Mouse (Mus musculus): ENCODE data around the gene Ubn2.
"Not testable (repeated sequence)": the region's sequence is repeated elsewhere in the genome, so short reads cannot be mapped to it uniquely, and the experiment has no call there.

Gene Ubn2

GRCm38 (mm10) chr6:38533428-38534405 lies 100.0 kb downstream of the Ubn2 start, which contains the start of gene Fmc1:
TSS of gene Fmc1 (plus strand) at chr6:38533502.
- in situ Hi-C loops (cut with MboI, MseI) = no loop called here

- in situ Hi-C loops (cut with MboI, MseI) = no loop called here
Observed at GRCm38 (mm10) chr6:38534640-38535365, 101.1 kb downstream of the Ubn2 start.

GRCm38 (mm10) chr6:38535366-38535690 lies 101.6 kb downstream of the Ubn2 start:
- in situ Hi-C loops (cut with MboI, MseI) = no loop called here

DNA sequence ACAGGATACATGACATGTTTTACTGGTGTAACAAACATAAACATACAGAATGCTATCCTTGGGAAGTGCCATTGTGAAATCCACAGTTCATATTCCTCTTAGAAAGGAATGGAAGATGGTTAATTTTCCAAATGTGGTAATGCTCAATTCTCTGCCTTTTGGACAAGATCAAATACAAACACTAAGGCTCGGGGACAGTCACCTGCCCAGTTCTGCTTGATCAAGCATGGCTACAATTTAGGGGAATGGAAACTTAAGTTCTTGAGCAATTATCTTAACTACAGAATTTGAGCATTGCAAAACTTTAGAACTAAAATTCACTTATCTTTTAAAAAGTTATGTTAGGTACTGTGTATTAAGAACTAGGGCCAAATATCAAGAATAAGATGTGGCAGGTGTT lies 102.0 kb downstream of the Ubn2 start:
- in situ Hi-C loops (cut with MboI, MseI) = no loop called here

- in situ Hi-C loops (cut with MboI, MseI) = not testable (repeated sequence)
Observed at GRCm38 (mm10) chr6:38544141-38544540, 110.4 kb downstream of the Ubn2 start.

- in situ Hi-C loops (cut with MboI, MseI) = not testable (repeated sequence)
Observed at GRCm38 (mm10) chr6:38547005-38547404, 113.3 kb downstream of the Ubn2 start.

DNA sequence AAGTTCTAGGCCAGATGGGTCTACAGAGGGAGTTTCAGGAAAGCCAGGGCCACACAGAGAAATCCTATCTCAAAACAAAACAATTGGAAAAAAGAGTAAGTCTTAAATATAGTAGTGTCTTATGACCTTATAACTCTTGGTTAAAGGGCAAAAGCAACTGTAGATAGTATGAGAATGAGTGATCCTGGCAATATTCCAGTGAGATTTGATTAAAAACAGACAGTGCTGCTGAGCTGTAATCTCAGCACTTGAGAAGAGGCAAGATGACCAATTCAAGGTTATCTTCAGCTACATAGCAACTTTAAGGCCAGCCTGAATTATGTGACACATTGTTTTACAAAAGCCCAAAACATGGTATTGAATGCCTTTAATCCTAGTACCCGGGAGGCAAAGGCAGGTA lies 114.0 kb downstream of the Ubn2 start:
- in situ Hi-C loops (cut with MboI, MseI) = no loop called here

GRCm38 (mm10) chr6:38548595-38548994 lies 114.8 kb downstream of the Ubn2 start:
- in situ Hi-C loops (cut with MboI, MseI) = not testable (repeated sequence)

GRCm38 (mm10) chr6:38549840-38550239 lies 116.1 kb downstream of the Ubn2 start:
- in situ Hi-C loops (cut with MboI, MseI) = not testable (repeated sequence)

- in situ Hi-C loops (cut with MboI, MseI) = no loop called here
Observed at GRCm38 (mm10) chr6:38550250-38551061, 116.7 kb downstream of the Ubn2 start.

- in situ Hi-C loops (cut with MboI, MseI) = no loop called here
Observed at GRCm38 (mm10) chr6:38551062-38551988, 117.6 kb downstream of the Ubn2 start, which contains the start of gene Luc7l2. TSS of gene Luc7l2 (plus strand) at chr6:38551334.

GRCm38 (mm10) chr6:38551989-38552635 lies 118.4 kb downstream of the Ubn2 start:
- in situ Hi-C loops (cut with MboI, MseI) = no loop called here

DNA sequence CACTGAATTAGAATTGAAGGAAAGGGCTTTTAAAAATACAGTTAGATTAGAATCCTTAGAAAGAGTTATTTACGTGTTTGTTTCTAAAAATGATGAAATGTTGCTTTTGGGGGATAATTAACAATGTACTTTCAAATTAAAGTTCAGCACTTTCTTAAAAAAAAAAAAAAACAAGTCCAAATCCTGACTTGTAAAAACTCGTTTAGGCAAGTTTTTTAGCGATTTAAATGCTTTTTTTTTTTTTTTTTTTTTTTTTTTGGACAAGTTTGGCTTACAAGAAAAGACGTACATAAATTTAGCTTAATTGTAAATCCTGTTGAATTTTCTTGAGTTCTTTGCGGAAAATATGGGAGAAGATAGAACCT lies 118.9 kb downstream of the Ubn2 start:
- in situ Hi-C loops (cut with MboI, MseI) = no loop called here

All from T-helper 2 cell (primary cell).